Mouse (Mus musculus) MEL-GATA-1-ER (cell line): Measurements from ENCODE around the gene H1foo.

ENCODE experiments used
- DNase-seq: peaks from one replicate; pipeline ENCODE4 v3.0.0-alpha.2; 2012; ENCODE audit warnings: low read depth; ENCODE audit errors: extremely low read depth

The H1foo gene

DNA sequence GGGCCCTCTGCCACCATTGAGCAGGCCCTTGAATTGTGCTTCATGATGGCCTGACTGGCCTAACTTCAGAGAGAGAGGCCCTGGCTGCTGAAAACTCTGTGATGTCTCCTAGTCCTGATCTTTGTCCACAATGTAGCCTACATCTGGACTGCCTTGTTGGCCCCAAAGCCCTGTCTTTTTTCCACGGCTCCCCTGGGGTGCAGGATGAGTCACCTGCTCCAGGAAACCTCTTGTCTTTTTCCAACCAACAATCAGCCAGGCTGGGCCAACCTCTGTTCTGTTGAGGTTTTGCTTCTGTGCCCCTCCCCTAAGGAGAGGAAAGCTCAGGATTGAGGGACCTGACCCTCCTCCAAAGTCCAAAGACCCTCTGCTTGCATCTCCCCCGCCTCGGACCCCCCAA lies 17.0 kb downstream of the H1foo start:
- DNase-seq: no peak

DNA sequence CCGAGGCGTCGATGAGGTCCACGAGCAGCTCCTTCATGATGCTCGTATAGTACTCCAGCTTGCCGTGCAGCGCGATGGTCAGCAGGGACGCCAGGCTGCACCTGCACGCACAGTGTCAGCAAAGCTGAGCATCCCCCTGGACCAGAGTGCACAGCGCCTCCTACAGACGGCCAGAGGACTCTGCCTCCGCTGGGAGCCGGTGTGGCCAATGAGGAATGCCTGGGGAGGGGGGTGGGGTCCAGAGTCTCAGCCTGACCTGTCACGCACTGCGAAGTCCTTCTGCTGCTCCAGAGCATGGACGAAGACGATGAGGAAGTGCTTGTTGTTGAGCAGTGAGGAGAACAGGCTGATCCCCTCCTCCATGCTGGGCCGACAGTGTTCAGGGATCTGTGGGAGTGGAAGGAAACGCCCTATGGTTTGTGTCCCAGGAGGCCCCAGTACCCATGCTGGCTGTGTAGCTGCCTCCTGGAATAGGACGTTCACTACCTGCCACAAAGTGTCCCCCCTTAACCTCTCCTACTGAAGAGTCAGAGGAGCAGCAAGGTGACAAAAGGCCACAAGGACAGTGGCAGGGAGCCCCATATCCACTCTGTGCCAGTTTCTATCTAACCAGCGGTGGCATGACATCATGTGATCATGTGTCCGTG lies 17.8 kb downstream of the H1foo start:
- DNase-seq: no peak

DNA sequence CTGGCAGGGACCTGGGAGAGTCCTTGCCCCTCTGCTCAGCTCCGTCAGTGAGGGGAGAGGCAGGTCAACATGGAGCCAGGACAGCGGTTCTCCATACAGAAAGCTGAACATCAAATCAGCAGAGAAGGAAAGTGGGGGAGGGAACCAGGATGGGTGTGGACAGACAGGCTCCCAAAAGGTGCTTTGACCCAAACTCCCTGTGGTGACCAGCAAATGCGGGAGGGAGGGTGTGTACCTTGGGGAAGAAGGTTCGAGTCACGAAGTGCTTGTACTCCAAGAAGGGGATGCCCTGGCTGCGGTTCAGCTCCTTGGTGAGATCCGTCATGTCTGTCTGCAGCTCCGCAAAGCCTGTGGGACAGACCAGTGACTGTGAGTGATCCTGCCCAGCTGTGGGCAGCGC lies 18.9 kb downstream of the H1foo start:
- DNase-seq: no peak

DNA sequence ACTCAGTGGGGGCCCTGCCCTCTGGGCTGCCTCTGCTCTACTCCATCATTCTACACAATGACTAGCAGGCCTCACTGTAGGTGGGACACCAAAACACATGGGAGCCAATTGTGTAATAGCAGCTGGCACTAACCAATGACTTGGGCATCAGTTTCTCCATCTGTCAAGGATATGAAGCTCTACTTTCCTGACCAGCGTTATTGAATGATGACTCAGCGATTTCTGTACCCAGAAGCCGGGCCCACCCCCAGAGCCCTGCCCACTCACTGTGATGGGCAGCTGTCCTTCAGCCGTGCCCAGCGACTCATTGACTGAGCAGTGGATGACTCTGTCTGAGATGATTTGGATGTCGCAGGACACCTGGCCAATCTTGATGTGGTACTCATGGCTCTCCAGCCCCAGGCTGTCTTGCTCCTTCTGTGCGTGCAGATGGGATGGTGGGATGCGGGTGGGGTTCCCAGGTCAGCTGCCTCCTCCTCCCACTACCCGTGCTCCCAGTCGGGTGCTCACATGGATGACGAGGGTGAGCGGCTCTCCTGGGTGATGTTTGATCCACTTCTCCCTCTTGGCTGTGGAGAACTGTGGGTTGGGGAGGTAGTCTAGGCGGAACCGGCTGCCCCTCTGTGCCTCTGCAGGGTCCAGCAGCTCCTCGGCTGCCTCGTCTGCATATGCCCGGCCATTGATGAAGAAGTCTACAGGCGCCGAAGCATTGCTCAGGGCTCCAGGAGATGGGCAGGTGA lies 21.7 kb downstream of the H1foo start:
- no peak for DNase-seq

DNA sequence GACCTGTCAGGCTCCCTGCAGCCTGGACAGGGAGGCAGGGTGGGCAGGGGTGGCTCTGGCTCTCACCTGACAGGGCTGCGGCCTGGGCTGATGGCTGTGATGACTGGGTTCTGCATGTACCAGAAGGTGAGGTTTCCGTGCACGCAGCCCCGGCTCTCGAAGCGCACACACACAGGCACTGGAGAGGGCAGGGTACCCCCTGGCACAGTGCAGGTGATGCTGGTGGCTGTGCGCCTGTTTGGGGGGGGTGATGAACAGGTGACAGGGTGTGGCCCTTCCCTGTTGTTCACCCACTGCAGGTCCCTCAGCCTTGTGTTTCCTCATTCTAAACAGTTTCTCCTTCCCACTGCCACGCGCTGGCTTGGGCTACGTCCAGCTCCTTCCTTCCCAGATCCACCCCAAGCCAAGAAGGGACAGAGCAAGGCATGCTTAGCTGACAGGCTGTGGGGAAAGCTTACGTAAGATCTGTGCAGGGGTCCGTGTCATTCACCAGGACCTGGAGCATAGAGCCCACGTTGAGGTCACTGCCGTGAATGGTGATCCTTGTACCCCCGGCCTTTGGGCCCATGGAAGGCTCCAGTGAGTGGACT lies 22.6 kb downstream of the H1foo start:
- DNase-seq: no peak

DNA sequence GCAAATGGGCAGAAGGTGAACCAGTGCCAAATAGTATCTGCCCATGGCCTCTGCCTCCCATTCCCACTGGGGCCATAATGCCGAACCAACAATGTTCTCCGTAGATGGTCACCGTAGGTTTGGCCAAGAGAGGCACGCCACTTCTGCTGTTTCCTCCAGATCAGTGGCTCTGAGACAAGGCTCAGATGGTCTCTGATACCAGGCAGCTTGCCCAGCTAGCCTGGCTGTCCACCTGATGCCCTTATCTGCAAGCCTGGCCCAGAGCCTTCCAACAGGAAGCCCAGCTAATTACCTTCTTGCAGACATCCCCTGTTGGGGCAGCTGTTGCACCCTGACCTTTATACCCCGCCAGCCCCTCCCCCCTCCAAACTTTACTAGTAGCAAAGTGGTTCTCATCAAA lies 23.3 kb downstream of the H1foo start:
- DNase-seq: no peak

DNA sequence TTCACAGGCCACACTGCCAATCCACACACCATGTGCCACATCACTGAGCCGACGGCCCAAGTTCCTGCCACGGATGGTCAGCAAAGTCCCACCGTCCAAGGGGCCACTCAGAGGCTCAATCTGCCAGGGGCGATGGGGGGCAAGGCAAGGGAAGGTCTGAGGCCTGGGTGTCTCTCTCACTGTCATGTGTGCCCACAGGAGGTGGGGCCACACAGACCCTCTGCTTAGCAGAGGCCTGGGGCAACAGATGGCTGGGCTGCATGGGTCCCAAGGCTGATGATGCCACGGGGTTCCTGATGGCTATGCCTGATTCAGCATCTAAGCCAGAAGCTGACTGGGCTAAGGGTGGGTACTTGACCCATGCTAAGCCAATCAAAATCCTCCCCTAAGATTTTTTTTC lies 24.0 kb downstream of the H1foo start:
- no peak for DNase-seq

DNA sequence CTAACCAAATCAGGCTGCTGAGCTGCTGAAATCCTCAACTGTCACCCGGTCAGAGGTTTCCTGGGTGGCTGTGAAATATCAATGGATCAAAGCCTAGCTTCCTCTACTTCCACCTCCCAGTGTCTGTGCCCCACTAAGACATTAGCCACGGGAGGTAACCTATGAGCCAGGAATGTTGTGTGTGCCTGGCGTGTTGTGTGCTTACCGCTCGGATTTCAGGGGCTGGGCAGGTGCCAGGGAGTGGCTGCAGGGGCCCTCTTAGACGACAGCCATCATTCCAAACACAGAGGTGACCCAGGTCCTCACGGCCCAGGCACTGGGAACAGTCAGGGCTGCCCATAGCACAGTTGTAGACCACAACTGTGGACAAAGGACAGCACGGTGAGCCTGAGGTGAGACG lies 24.4 kb downstream of the H1foo start:
- no peak for DNase-seq

DNA sequence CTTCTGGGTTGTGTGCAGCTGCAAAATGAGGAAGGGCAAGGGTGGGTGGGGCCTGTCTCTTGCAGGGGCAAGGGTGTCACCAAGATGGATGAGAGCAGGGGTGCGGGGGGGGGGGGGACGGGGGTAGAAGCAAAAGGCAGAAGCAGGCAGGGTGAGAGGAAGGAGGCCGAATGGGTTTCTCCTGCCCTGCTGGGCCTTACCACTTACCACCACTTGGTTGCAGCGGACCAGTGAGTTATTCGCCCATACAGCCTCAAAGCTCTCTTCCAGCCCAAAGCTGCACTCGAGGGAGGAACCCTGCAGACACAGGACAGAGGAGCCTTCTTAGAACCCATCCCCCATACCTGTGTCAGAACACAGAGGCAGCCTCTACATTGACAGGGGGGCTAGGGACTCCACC lies 25.2 kb downstream of the H1foo start:
- DNase-seq: no peak

DNA sequence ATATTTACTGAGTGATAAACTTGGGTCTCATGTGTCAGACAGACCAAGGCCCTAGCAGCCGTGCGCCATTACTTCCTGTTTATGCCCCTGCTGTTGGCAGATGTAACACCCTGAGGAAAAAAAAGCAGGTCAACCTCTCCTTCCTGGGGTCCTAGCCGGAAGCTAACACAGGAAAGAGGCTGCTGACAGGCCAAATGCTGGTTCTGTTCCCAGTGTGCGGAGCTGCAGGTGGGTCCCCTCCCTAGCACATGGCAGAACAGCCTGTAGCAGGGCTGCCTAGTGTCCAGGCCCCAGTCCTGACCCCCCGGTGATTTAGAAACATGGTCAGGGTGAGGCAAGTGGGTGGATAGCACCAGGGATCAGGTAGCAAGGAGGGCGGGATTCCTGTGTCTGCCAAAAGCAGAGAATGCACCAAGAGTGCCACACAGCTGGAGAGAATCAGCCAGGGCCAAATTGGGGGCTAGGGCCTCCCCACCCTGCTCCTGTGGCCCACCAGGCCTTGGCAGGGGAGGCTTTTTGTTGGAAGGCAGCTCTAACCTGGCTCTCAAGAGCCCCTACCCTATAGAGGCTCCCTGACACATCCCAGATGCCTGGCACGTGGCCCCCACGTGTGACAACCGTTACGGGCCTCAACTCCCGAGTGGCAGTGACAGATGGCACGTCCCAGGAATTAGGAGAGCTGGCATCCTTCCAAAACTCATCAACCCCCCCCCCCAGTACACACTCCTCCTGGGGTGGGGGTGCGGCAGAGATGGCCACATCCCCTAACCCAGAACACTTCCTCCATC lies 26.7 kb downstream of the H1foo start:
- no peak for DNase-seq

DNA sequence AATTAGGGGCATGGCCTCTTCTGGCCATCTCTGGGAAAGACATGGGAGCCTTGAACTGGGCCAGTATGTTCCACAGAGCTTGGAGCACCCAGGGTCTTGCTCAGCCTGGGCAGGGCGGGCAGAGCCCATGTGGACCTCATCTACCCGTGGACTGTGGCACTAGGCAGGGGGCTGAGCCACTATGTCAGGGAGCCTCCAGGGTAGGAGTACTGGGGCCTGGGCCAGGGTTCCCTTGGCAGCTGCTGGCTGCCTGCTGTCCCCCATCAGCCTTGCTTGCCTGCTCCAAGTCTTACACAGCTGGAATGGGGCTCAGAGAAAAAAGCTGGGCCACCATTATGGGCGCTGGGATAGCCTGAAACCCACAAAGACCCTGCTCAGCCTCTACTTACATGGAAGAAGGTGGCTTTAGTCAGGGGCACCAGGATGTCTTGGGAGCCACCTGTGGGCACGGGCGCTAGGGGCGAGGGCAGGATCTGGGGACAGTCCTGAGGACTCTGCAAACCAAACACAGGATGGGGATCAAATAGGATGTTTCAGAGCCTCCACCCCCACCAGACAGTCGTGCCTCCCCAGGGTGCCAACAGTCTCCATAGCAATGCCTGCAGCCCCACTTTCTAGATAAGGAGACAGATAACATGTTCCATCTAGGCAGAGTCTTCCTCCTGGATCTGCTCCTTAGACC lies 27.5 kb downstream of the H1foo start:
- DNase-seq: no peak

DNA sequence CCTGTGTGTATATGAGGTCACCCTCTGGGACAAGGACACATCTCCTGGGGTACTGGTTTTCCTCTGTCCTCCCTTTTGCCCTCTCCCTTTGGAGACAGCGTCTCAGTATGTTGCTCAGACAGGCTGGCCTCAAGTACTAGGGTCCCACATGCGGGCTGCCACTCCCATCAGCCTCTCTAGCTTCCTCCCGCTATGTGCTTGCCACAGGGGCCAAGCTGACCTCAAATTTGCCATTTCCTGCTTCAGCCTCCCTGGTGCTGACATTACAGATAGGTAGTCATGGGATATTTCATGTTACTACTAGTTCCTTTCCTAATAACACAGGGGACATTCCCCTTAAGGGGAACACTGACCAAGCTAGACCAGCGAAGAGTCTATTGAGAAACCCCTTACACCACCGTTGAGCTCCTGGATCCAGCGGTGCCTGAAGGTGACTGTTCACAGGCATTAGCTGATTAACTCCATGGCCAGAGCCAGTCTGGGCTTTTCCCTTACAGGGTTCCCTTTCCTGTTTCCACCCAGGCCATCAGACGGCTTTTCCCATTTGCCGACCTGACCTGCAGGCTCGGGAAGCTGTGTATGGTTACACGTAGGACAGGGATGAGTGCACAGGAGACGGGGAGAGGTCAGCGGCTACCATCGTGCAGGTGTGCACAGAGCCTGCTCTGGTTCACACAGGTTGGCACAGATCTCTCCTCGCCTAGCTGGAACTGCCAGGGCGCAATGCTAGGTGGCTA lies 28.6 kb downstream of the H1foo start:
- no peak for DNase-seq

DNA sequence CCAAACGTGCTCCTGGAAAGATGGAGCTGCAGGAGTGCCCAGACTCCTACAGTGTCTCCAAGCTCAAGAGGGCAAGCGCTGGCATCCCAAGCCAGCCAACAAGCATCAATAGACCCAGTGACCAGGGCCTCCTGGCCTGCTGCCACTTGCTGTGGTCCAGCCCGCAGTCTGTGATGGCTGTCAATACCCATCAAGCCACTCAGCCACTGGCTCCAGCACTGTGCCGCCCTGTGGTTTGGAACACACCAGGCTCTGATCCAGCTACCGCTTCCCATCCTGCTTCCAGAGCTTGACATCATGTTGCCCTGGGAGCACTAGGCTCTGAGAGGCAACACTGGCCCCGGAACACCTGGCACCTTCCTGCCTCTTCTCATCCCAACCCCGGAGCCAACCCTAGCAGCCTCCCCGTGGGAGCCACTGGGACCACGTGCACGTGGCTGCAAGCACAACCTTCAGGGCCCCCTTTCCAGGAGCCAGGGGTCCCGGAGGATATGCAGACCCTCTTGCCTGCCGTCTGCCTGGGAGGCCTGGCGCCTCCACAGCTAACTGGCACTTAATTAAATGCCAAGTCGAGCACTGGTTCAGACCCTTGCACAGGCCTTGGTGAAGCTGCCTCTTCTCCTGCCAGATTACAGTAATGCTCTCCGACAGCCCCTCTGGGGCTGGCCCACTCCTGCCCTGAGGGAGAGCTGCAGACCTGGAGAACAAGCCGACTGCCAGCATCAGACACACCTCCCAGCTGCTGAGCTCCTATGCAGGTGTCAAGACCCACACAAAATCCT lies 29.3 kb downstream of the H1foo start:
- no peak for DNase-seq

DNA sequence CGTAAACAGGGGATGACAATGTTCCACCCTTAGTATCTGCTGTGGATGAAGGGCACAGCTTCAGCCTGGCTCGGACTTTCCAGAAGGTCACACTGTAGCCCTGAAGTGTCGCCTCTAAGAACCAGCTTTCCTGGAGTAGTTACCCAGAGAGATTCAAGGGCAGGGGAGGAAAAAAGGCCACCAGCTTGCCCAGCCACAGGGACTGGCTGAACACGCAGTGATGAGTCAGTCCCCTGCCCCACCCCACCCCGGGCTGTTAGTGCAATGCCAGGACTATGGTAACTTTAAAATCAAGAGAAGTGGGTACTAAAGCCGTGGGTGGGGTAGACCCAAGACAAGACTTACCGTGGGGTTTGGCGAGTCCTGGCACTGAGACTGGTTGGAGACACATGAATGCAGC lies 30.9 kb downstream of the H1foo start:
- DNase-seq: no peak

DNA sequence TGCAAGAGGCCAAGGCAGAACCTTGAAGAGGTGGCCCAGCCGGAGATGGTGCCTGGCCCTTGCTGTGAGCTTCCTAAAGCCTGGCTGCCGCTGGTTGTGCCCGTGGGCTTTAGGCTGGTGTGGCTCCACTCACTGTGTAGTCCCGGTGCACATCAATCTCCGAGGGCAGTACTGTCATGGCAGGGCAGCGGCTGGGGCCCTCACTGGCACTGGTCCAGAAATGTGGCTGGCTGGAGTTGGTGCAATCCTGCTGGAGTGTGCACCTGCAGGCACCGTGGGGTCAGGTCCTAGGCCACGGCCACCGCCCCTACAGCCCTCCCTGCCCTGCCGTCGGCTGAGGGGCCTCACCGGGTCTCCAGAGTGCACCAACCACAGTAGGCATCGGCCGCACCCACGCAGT lies 33.1 kb downstream of the H1foo start:
- no peak for DNase-seq

DNA sequence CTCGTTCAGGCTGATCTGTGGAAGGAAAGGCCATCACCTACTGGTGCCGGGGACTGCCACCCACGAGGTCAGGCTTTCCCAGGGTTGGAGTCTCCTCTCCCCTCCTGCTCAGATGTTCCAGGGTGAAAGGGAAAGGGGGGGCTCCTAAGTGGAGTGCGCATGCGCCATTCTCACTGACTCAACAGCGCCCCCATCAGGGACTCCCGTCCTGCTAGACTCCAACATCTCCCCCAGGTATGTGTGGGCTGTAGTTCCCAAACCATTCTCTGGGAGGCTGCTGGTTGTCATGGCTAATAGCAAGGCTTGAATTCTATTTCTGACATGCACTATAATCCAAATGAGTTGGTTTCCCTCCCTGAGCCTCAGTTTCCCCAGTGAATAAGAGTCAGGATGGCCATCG lies 33.9 kb downstream of the H1foo start:
- no peak for DNase-seq

DNA sequence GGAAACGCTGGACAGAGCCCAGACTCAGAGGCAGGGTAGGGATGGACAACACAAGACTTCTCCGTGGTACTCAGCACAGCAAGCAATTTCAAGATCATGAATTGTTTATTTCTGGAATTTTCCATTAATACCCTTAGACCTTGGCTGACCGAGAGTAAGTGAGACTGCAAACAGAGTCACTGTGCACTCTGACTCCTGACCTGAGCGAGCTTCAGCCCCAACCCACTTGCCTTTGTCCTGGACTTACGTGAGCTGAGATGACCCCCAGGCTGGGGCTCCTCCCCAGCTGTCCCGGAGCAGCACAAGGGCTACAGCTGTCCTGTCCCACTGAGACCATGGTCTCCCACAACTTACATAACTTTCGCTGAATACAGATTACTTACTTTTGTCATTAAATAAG lies 38.2 kb downstream of the H1foo start:
- DNase-seq: no peak

DNA sequence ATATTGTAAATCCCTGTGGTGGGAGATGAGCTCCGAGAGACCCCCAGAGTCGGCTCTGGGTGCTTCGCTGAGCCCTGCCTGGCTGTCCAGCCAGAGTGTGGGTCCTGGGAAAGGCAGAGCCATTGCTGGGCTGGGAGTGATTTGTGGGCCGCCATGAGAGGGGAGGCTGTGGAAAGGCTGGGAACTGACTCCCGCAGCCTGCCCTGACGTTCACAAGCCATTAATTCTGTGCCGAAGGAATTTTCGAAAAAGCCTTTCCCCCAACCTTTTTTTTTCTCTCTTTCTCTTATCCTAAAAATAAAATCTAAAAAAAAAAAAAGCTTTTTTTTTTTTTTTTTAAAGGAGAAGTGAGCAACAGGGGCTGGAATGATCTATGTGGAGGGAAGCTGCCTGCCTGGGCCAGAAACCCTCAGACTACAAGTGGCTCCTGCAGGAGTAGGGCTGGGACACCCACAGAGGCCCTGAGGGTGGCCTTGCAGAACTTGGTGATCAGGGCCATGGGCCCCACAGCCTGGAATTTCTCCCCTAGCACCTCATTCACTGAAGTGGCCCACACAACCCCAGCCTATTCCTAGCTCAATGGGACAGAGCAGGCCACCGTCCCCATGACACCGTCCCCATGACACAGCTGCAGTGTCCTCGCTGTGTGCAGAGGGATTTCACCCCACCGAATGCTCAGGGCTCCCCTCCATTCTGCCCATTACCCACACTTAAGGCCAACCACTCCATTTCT lies 38.7 kb downstream of the H1foo start:
- no peak for DNase-seq

DNA sequence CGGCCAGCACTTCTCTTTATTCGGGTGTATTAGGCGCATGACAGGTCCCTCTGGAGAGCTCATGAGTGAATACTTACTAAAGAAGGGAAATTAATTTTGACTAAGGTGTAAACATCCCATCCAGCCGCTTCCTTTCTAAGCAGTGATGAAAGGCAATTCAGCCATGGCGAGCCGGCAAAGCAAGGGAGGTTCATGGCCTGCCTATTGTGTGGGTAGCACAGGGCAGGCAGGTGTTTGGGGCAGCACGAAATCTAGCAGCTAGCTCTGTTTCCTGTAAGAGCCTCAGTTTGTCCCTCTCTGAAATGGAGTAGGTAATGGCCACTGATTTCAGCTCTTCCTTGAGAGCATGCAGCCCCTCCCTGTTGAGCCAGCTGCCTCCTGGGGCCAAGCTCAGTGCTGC lies 39.8 kb downstream of the H1foo start:
- no peak for DNase-seq
